ENCODE assay signal across 21 mouse cellular contexts in the genomic region with DNA sequence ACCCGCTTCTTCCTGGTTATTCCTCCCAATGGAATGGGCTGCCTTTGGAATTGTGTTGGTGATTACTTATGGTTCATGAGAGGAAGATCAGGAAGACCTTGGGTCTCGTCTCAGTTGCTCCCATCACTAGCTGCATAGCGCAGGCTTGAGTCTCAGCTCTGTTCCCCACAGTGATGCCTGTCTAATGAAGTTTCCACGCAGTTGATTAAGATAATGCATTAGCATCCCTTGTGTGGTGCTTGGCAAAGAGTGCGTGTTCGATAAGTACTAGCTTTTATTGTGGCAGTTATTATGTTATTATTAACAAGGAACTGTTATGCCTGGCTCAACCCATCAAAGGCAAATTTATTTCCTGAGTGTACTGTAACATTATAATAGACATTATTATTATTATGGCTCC.
A peak's percentile ranks its signal among the peaks of the same experiment; 100 is the strongest.
DNase-seq lines count a peak whose midpoint lies in the region; ATAC-seq and TF ChIP-seq lines count a peak whose summit lies in the region.
"Had no signal": no experiment of that assay in that cellular context is flagged by ENCODE, and none has a peak within 500 bp of the region (broad histone marks: within the 10 kb centered on the region; RNA-seq: fewer than 3 reads in every experiment).

No protein-coding gene starts in this region.

- H3K36me3 ChIP-seq in hindbrain, embryonic 16.5 days (ENCODE audit: control insufficient read depth, insufficient read depth, low read length), result no peaks in the 10 kb centered on the region
- no peaks in the 10 kb centered on the region for H3K36me3 ChIP-seq in hindbrain, postnatal 0 days (ENCODE audit: insufficient read depth, low read length)
- H3K36me3 ChIP-seq in neural tube, embryonic 14.5 days (ENCODE audit: control insufficient read depth, insufficient read depth, low read length), result no peaks in the 10 kb centered on the region
- no peaks in the 10 kb centered on the region for H3K36me3 ChIP-seq in neural tube, embryonic 15.5 days
- H3K36me3 ChIP-seq in thymus, adult 2 months (ENCODE audit: control insufficient read depth, insufficient read depth, low read length), result no peaks in the 10 kb centered on the region
- H3K36me3 ChIP-seq: G1E had no signal

- no peaks in the 10 kb centered on the region for H3K27me3 ChIP-seq in hindbrain, embryonic 16.5 days (replicated peaks; ENCODE audit: control insufficient read depth, insufficient read depth, low read length)
- no peaks in the 10 kb centered on the region for H3K27me3 ChIP-seq in hindbrain, postnatal 0 days (ENCODE audit: insufficient read depth, low read length)
- H3K27me3 ChIP-seq in neural tube, embryonic 14.5 days (ENCODE audit: control insufficient read depth, insufficient read depth, low read length), result no peaks in the 10 kb centered on the region
- H3K27me3 ChIP-seq in neural tube, embryonic 15.5 days (replicated peaks), result no peaks in the 10 kb centered on the region
- no peaks in the 10 kb centered on the region for H3K27me3 ChIP-seq in thymus, adult 2 months (ENCODE audit: control insufficient read depth, insufficient read depth, low read length)
- H3K27me3 ChIP-seq: CH12.LX had no signal

- H3K27ac ChIP-seq in hindbrain, embryonic 16.5 days (ENCODE audit: low read depth, low read length), result no peak overlapping the region
- H3K27ac ChIP-seq in hindbrain, postnatal 0 days, result no peak overlapping the region
- no peak overlapping the region for H3K27ac ChIP-seq in neural tube, embryonic 14.5 days (ENCODE audit: low read depth, low read length)
- 0 out of 2 replicates have a peak overlapping the region, but pooled peaks have one; percentile 35 for H3K27ac ChIP-seq in neural tube, embryonic 15.5 days (replicated peaks)
- no peak overlapping the region for H3K27ac ChIP-seq in thymus, adult 2 months (ENCODE audit: control insufficient read depth, insufficient read depth, low read length)

- no peak for TF ChIP-seq POLR2A in thymus, adult 2 months (IDR thresholded peaks at IDR 0.05; ENCODE audit: control insufficient read depth, extremely low read depth, insufficient read depth, low read length, poor library complexity)

- DNase-seq in hindbrain, postnatal 0 days (ENCODE audit: low spot score), result no peak
- no peak for DNase-seq in neural tube, embryonic 10.5 days (ENCODE audit: extremely low spot score, low spot score)
- no peak for DNase-seq in thymus, adult 2 months
- DNase-seq: adrenal gland, adult 2 months; adrenal gland, adult 8-10 months; adrenal gland, postnatal 10 days; adrenal gland, postnatal 14 days; adrenal gland, postnatal 25 days; adrenal gland, postnatal 36 days; B cell, adult 2 months; cerebellum, adult 11 months; cerebellum, adult 11-12 months; cerebellum, adult 18-20 months had no signal

- H3K9ac ChIP-seq in hindbrain, embryonic 16.5 days (ENCODE audit: low read depth, low read length), result no peak overlapping the region
- H3K9ac ChIP-seq in hindbrain, postnatal 0 days (replicated peaks; ENCODE audit: low read length), result no peak overlapping the region
- H3K9ac ChIP-seq in neural tube, embryonic 14.5 days (replicated peaks; ENCODE audit: low read depth, low read length), result no peak overlapping the region
- no peak overlapping the region for H3K9ac ChIP-seq in neural tube, embryonic 15.5 days (replicated peaks)

- ATAC-seq in hindbrain, embryonic 16.5 days, result peak; percentile 56; the same call in 1 of the 2 replicates
- ATAC-seq in hindbrain, postnatal 0 days, result no peak
- peak; percentile 54; the same call in 1 of the 2 replicates for ATAC-seq in neural tube, embryonic 14.5 days (ENCODE audit: low read depth)
- ATAC-seq in neural tube, embryonic 15.5 days (ENCODE audit: low FRiP score), result peak; percentile 75
- ATAC-seq: activated CD4-positive, CD25-positive, alpha-beta regulatory T cell, adult 4 months; CD4-positive, CD25-positive, alpha-beta regulatory T cell, adult 4 months; Patski had no signal

- no peak for TF ChIP-seq CTCF in hindbrain, postnatal 0 days (IDR thresholded peaks at IDR 0.05; ENCODE audit: low read depth)
- TF ChIP-seq CTCF in thymus, adult 2 months (IDR thresholded peaks at IDR 0.05; ENCODE audit: borderline replicate concordance, control insufficient read depth, extremely low read depth, insufficient read depth, low read length, poor library complexity), result no peak

- no peaks in the 10 kb centered on the region for H3K4me1 ChIP-seq in hindbrain, embryonic 16.5 days (ENCODE audit: control insufficient read depth, insufficient read depth, low read depth, low read length)
- no peaks in the 10 kb centered on the region for H3K4me1 ChIP-seq in hindbrain, postnatal 0 days (ENCODE audit: insufficient read depth, low read length)
- H3K4me1 ChIP-seq in neural tube, embryonic 14.5 days (ENCODE audit: control insufficient read depth, insufficient read depth, low read length), result no peaks in the 10 kb centered on the region
- H3K4me1 ChIP-seq in neural tube, embryonic 15.5 days, result no peaks in the 10 kb centered on the region
- no peaks in the 10 kb centered on the region for H3K4me1 ChIP-seq in thymus, adult 2 months (replicated peaks; ENCODE audit: control insufficient read depth, insufficient read depth, low read length)

- no peak overlapping the region for H3K4me3 ChIP-seq in hindbrain, embryonic 16.5 days (ENCODE audit: low read length)
- H3K4me3 ChIP-seq in hindbrain, postnatal 0 days (ENCODE audit: low read length), result no peak overlapping the region
- H3K4me3 ChIP-seq in neural tube, embryonic 14.5 days (ENCODE audit: low read depth, low read length), result no peak overlapping the region
- no peak overlapping the region for H3K4me3 ChIP-seq in neural tube, embryonic 15.5 days (replicated peaks)
- no peak overlapping the region for H3K4me3 ChIP-seq in thymus, adult 2 months (ENCODE audit: control insufficient read depth, insufficient read depth, low read length)

- H3K9me3 ChIP-seq in hindbrain, embryonic 16.5 days (ENCODE audit: control insufficient read depth, low read length), result no peaks in the 10 kb centered on the region
- no peaks in the 10 kb centered on the region for H3K9me3 ChIP-seq in hindbrain, postnatal 0 days (ENCODE audit: low read length)
- H3K9me3 ChIP-seq in neural tube, embryonic 14.5 days (ENCODE audit: control insufficient read depth, low read length), result no peaks in the 10 kb centered on the region
- no peaks in the 10 kb centered on the region for H3K9me3 ChIP-seq in neural tube, embryonic 15.5 days (replicated peaks)
- H3K9me3 ChIP-seq: G1E had no signal

- 78% methylated on average over 6 of the region's 6 CpGs for WGBS in hindbrain, embryonic 16.5 days
- WGBS in hindbrain, postnatal 0 days, result 67% methylated on average over 6 of the region's 6 CpGs
- WGBS in neural tube, embryonic 14.5 days, result 69% methylated on average over 6 of the region's 6 CpGs
- 61% methylated on average over 6 of the region's 6 CpGs for WGBS in neural tube, embryonic 15.5 days
- 97% methylated on average over 6 of the region's 6 CpGs for WGBS in thymus, adult 2 months

- H3K4me2 ChIP-seq in hindbrain, embryonic 16.5 days (ENCODE audit: low read length), result no peak overlapping the region
- no peak overlapping the region for H3K4me2 ChIP-seq in hindbrain, postnatal 0 days (ENCODE audit: low read depth, low read length)
- no peak overlapping the region for H3K4me2 ChIP-seq in neural tube, embryonic 14.5 days (ENCODE audit: low read depth, low read length)
- H3K4me2 ChIP-seq in neural tube, embryonic 15.5 days, result no peak overlapping the region
